Mouse (Mus musculus) T-helper 1 cell (primary cell): Measurements from ENCODE around the gene Lrp10.

Experiments
- in situ Hi-C: fragments of 300-600 bp; cut with MboI, MseI; formaldehyde crosslinking; loops from one replicate; pipeline ENCODE4 v1.15.1; 2025; ENCODE audit warnings: high pct_unique_total_duplicates

Lrp10 gene

DNA sequence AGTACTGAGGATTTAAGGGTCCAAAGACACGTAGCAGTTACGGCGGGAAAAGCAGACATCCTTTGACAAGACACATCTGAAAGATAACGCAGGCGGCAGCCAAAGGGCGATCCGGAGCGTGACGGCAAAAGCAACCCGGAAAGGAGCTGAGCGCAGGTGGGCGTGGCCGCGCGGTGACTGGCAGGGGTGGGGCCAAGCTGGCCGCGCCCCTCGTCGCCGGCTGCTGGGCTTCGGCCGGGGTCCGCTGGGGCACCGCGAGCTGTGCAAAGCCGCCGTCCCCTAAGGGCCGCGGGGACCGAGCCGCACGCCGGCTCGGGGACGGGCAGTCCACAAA lies at the start of gene Lrp10:
Gene Lrp10 (plus strand): TSS at position 179 of the 334 bp plus-strand sequence.
- in situ Hi-C loops = loop anchor here (10.0 to 25.0 kb wide), 2 partner anchors 227 to 1351 kb away; no protein-coding TSS in a partner anchor

DNA sequence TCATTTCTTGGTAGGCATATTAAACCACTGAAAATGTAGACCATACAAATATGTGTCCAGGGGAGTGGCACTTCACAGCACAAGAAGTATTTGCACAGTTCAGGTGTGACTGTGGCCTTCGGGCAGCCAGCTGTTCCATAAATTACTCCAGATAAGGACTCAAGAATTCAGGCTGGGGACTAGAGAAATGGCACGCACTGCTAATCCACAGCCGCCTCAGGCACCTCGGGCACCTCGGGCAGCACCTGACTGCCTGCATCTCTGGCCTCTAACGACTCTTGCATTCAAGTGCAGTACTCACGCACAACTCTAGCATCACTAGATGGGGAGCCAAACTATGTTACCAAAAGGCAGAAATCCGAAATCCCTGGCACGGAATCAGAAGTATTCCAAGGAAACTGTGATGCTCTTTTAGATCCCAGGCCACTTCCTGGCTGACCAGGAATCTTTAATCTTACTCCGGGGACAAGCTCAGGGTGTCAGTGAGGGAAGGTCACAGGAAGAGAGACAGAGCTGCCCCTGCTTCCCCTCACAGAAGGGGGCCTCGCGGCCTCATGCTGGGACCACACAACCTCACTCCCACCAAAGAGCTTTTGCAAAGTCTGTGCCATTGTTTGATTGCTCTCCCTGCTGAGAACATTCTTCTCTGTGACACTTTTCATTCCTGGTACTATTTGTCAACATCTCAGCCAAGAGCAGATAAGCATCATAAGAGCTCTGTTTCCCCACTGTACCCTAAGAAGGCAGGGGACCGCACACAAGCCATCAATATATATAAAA lies 48.5 kb upstream of the Lrp10 start:
- in situ Hi-C loops = no loop called here

DNA sequence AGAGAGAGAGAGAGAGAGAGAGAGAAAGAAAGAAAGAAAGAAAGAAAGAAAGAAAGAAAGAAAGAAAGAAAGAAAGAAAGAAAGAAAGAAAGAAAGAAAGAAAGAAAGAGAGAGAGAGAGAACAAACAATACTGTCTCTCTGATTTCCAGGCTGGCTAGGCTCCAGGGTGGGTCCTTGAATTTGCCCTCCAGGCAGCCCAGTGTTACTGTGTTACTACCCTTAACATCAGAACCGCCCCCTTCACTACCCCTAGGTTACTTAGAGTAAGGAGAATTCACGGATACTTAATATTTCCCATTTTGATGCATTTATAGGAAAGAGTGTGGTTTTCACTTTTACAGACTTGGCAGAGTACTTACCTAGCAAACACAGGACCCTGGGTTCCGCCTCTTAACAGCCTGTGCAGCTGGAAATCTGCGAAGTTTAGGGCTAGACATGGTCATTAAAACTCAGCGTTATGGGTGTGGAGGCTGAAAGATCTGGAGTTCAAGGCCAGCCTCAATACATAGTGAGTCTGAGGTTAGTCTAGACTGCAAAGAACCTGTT lies 47.6 kb upstream of the Lrp10 start:
- in situ Hi-C loops = no loop called here

DNA sequence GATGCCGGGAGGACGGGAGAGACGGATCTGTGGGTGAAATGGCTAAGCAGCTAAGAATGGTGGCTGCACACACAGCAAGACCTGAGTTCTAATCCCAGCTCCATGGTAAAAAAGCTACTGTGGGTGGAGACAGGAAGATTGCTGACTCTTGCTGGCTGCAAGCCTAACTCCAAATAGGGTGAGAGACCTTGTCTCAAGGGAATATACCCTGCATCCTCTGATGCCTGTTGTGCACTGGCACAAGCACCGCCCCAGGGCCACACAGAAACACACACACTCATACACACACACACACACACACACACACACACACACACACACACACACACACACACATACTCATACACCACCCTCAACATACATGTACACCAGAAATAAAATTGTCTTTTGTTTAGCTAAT lies 47.1 kb upstream of the Lrp10 start:
- in situ Hi-C loops = no loop called here

DNA sequence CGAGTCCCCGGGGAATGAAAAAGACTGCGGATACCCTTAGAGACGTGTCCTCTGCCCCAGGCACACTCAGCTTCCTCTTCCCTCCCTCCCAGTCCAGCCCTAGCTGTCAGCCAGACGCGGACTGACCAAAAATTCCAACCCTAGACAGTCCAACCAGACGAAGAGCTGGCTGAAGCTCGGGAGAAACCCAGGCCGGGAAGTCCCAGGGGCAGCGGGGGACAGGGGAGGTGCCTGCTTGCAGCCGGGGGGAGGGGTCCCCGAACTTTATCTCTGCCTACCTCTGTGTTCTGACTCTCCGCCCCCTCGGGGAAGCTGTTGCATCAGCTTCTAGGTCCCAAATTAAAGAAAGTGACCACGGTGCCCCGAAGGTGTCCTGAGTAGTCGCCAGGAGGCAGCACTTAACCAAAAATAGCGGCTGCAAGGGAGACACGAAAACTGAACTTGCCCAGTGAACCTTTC lies 46.3 kb upstream of the Lrp10 start, which contains the start of gene Slc7a7:
Gene Slc7a7 (minus strand): TSS at position 158 of the 459 bp plus-strand sequence.
- in situ Hi-C loops = no loop called here

DNA sequence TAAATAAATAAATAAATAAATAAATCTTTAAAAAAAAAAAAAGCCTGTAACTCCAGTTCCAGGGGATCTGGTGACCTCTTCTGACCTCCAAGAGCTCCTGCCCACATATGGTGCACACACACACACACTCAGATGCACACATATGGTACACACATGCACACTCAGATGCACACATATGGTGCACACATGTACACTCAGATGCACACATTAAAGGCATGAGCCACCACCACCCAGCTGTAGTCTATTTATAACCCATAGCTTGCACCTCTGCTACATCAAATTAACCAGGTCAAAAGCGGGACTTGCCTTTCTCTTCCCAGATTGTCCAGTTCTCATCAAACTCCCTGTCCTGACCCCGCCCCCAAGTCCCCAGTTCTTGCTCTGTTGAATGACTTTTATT lies 42.9 kb upstream of the Lrp10 start:
- in situ Hi-C loops = no loop called here

DNA sequence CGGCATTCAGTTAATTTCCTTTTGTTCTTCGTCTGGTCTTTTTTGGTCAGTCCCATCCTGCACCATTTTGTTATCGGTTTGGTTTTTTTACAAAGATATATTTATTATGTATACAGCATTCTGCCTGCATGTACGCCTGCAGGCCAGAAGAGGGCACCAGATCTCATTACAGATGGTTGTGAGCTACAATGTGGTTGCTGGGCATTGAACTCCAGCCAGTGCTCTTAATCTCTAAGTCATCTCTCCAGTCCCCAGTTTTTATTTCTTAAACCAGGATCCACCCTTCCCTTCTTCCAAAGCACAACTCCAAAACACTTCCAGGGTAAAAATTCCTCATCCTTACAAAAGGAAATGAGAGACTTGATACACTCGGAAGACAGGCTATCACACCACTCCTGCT lies 40.5 kb upstream of the Lrp10 start:
- in situ Hi-C loops = no loop called here

DNA sequence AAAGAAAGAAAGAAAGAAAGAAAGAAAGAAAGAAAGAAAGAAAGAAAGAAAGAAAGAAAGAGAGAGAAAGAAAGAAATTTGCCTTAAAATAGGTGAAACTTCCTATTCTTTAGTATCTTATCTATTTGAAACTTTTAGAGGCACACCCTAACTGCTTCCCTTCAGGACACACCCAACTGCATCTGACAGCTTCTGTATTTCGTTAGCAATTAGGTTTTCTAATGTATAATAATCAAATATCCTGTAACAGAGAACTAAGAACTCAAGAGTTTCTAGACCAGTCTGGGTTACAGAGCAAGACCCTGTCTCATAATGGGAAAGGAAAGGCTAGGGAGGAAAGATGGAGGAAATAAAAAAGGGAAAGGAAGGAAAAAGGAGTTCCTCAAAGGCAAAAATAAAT lies 39.3 kb upstream of the Lrp10 start:
- in situ Hi-C loops = no loop called here

DNA sequence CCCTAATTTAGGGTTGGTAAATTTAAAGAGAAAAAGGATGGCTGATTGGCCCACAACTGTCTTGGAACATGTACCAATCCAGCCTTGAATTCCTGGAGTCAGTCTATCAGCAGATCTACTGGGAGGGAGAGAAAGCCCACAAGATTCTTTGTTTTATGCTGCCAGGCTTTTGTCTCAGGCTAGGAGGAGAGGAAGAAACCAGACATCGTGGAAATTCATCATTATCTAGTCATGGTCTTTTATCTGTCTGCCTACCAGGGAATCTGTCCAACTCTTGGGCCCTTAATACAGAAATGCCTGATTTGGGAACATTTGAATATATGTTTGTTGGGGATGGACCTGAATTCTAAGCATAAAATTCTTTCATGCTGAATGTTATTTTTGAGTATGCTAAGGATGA lies 38.4 kb upstream of the Lrp10 start:
- in situ Hi-C loops = no loop called here

DNA sequence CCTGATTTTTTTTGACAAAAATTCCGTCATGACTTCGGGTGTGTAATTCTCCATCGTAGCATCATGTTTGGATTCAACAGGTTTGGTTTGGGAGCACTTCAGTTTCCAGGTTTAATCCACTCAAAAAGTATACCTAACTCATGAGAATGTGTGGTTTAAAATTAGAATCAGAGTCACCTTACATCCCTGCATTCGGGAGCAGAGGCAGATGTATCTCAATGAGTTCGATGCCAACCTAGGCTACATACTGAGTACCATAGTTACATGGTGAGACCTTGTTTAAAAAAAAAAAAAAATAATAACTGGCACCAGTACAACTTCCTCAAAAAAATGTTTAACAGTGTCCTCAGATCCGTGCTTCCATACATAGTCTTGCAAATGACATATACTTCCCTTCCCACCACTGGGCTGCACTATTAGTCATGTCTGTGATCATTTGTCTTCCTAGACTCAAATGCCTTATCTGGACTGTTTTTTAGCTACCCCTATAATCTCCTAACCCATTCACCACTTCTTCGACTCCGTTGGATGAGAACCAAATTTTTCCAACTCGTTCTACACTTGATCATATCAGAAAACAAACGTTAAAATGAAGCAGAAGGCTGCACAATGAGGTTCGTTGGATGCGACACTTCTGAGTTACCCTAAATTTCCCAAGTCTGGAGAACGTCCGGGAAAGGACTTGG lies 37.8 kb upstream of the Lrp10 start:
- in situ Hi-C loops = no loop called here

DNA sequence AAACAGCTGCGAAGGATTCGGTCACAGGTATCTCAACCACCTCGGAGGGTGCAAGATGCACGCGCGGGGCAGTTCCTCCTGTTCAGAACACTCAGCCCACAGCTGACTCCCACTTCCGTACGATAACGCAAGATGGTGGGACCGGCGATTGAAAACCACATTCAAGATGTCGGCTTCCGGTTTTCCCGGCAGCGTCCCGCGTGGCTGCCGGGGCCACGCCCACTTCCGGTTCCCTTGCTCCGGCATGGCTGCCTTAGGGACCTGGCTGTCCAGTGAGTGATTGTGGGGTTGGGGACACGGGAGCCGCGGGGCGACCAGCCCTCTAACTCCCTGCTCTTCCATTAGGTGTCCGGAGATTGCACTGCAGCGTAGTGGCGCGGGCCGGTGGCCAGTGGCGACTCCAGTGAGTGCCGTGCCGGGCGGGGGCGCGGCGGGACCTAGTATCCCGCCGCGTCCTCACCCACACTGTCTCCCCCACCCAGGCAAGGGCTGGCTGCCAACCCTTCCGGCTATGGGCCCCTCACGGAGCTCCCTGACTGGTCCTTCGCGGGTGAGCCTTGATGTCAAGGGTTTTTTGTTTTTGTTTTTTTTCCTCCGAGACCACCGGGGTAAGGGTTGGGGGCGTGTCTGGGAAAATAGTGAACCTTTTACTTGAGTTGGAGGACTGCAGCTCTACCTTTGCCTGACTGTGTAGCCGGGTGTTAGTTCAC lies 37.1 kb upstream of the Lrp10 start, which contains the start of gene Mrpl52:
Gene Mrpl52 (plus strand): TSS at position 221 of the 710 bp plus-strand sequence.
- in situ Hi-C loops = no loop called here

DNA sequence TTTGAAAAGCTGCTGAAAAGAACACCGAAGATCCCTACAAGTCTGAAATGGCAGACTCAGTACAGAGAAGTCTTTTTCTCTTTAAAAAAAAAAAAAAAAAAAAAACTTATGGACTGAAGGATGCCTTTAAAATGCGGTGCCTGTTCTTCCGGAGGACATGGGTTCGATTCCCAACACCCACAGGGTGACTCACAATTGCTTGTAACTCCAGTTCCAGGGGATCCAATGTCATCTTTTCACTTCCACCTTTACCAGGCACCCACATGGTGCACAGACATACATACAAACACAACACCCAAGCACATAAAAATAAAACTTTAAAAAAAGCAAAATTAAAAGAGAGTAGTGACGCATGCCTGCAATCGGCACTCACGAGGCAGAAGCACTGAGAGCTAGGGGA lies 36.2 kb upstream of the Lrp10 start:
- in situ Hi-C loops = no loop called here

DNA sequence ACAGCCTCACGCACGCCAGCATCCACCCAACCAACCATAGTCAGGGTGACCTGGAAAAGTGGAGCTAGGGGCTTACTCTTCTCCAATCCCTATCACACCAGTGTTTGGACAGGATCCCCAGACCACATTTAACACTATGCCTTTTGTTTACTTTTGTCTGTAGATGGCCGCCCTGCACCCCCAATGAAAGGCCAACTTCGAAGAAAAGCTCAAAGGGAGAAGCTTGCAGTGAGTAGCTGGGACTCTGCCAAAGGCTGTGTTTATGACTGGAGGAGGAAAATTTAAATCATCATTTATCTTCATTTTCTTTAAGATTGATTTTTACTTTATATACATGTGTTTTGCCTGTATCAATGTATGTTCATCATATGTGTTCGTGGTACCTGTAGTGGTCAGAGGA lies 35.5 kb upstream of the Lrp10 start:
- in situ Hi-C loops = no loop called here

DNA sequence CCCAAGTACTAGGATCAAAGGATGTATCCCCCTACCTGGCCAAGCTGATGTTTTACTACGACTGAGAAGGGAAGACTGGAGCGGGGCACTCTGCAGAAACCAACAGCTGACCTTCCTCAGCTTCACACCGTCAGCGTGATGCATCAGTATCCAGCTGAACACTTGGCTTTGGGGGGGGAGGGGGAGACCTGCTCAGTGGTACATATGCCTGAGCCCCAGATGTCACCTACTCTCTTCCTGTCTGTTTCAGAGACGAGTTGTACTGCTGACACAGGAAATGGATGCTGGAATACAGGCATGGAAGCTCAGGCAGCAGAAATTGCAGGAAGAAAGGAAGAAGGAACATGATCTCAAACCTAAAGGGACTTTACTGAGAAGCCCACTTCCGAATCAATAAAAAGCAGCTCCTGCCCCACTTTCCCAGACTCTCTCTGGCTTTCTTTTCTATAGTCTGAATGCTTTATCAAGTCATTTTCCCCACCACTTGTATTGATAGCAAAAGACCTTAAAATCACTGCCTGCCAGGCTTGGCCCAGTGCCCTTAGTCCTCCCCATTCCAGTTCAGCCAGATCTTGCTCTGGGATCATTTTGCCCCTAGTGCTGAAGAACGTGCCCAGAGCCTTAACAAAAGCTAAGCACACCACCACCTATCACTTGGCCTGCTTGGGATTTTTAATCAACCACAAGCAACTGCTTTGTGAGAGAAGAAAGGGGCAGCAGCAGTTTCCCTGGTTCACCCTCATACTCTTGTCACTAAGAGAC lies 34.4 kb upstream of the Lrp10 start:
- in situ Hi-C loops = no loop called here

DNA sequence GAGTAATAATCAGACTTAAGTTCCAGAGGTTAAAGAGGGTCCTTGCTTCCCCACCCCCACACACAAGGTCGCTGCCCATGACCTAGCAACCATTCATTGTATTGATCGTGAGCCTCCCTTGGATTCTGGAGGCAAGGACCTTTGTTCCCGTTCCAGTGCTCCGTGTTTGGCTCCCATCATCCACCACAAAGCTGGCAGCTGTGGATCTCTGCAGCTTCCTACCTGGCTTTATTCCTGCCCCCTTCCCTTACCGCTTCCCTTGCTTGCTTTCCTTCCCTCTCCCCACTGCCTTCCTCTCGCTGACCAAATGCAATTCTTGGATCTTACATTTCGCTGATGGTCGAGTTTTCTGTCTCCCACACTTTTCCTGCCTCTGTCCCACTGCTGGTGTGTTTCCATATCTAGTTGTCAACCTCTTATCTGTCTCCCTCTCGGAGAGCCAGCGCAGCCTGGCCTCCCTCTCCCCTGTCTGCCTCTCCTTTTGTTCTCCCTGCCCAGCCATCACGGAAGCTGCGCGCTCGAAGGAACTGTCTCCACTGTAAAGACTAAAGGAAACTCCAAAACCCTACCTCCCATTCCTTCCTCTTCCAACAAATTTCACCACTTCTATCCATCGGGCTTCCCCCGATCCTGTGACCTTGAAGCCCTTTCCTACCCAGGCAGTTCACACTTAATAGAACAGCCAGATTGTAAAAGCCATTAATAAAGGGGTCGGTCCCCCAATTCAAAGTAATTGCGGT lies 33.4 kb upstream of the Lrp10 start:
- in situ Hi-C loops = no loop called here

DNA sequence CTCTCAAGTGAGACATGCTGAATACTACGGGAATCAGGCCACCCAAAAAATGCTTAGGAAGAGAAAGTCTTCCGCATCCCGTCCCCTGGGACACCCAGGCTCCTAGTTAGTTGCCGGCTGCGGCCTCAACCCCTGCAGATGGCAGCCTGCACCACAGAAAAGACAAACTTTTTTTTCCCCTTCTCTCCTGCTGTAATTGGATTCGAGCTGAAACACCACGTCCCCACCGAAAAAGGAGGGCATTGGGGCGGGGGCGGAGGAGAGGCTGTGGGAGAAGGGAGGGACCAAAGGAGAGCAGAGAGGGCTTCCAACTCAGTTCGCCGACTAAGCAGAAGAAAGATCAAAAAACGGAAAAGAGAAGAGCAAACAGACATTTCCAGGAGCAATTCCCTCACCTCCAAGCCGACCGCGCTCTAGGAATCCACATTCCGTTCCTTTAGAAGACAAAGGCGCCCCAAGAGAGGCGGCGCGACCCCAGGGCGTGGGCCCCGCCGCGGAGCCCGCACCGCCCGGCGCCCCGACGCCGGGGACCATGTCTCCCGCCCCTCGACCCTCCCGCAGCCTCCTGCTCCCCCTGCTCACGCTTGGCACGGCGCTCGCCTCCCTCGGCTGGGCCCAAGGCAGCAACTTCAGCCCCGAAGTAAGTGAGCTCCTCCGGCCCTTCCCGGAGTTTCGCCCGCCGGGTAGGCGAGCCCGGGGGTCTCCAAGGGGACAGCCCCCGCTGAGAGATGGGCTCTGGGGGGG lies 32.4 kb upstream of the Lrp10 start, which contains the start of gene Mmp14:
Gene Mmp14 (plus strand): TSS at position 279 of the 744 bp plus-strand sequence.
- in situ Hi-C loops = no loop called here

DNA sequence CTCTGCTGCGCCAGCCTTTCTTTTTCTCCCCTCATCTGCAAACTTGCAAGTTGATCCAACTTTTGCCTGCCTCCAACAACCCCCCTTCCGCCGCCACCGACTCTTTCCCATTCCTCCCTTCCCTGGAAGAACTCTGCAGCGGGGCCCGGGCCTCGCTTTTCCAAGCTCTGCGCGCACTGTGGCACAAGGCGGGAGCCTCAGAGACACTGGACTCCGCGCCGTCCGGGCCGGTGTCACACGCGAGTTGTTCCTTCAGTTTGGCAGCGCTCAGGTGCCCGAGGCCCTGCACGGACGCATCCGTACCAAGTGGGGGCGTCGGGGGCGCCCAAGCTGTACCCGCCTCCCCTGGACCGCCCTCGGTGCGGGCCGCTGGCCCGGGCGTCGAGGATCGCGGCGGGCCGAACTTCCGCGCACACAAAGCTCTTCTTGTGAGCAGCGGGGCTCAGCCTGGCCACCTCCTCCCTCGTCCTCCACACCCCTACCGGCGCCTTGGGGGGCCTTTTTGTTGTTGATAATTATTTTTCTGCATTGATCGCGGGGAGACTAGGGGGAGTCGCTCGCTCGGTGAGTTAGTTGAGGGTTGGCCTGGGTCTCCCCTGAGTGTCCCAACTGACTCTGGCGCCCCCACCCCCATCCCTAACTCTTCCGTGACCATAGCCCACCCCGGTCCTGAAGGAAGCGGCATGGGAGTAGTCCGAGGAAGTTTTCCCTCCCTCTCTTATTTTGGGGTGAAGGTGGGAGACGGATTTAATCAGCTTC lies 31.7 kb upstream of the Lrp10 start:
- in situ Hi-C loops = no loop called here

DNA sequence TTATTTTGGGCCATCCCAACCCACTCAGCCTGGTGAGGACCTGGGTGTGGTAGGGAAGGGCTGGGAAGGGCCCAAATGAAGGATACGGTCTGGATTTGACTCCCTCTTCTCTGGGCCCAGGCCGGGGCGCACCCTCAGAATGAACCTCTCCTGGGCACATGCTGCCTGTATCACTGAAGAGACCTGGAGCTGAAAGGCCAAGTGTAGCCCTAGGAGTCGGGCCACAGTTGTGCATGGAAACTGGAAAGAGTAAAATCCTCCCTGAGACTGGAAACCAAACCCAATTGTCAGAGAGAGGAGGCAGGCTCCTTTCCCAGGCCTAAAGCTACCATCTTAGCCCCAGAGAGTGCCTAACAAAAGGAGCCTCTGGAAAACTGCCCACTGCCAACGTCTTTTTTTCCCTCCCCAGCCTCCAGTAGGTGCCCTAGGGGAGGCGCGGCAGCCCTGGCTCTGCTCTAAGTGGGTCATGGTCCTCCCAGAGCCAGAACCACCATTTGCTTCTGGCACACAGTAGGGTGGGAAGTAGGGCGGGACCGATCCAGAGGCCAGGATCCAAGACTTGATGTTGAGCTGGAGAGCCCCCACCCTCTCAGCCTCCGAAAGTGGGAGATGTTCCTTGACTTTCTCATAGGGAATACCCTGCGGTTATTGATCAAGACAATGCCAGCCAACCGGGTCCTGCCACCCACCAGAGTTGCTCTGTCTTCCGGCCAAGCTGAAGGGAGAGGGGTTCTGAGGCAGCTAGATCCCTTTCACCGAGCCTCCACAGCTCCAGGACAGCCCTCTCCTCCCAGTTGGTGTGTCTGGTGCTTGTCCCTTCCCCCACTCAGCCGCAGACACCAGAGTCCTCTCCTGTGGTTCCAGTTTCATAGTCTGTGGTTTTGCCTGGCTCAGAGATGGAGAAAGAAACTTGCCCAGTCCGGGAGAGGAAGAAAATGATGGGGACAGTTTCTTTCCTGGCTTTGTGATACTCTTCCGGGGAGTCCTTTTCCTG lies 30.8 kb upstream of the Lrp10 start:
- in situ Hi-C loops = no loop called here
